In the genomic region with DNA sequence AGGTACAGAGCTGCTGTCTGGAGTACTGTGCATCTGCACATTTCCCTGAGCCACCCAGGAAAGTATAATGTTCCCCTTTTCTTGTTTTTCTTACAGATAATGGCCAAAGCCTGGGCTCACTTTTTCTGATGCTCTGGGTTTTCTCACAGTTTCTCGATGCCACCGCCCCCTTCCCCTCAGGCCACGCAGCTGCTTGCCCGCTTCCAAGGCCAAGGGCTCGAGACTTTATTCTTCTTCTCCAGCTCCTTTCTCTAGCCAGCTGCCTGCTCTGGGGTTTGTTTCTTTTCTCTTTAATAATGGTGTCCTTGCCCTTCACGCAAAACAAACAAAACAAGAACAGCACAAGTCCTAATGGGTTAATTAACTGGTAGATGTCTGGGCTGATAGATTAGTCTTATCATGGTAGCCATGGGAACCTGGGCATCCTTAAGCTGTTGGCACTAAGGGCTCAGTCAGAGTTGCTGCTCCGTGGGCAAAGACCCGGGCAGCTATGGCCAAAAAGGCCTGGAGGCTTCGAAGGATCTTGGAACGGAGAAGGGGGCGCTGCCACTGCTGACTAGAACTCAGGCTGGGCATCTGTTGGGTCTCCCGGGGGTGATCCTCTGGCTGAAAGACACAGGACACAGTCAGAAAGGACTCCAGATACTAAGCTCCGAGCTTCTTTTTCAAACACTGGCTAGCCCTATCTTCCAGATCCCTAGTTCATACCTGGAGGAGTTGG, we compare ENCODE assay signal across 1 mouse cellular context.
TF ChIP-seq lines count a peak whose summit lies in the region.

No protein-coding gene starts in this region.

TF ChIP-seq in MEL, 35 proteins besides CTCF, POLR2A, EP300 and RAD21:
- TF ChIP-seq GATA1 (IDR thresholded peaks at IDR 0.05; ENCODE audit: low read depth, low read length) (0 out of 2 replicates have a peak, but pooled peaks have one; percentile 7), BHLHE40 (IDR thresholded peaks at IDR 0.05; ENCODE audit: borderline replicate concordance, low read depth, low read length) (no peak)
